Mouse (Mus musculus) olfactory bulb, adult 2 months (tissue): ENCODE results near the gene Pced1a. TPM values are rescaled to one million over a fixed set of nuclear protein-coding genes. Genes with fewer than 3 reads are reported as not detected.
"Not testable (repeated sequence)": the region's sequence is repeated elsewhere in the genome, so short reads cannot be mapped to it uniquely, and the experiment has no call there.

Source experiments
- H3K27ac ChIP-seq: fragments of 200-500 bp; 2 replicates; pipeline ENCODE4 v1.5.1; 2012; ENCODE audit warnings: low read depth, low read length; ENCODE audit not compliant: insufficient read depth
- H3K4me1 ChIP-seq: fragments of 200-500 bp; 2 replicates; pipeline ENCODE4 v1.6.1; 2012; ENCODE audit warnings: low read length; ENCODE audit not compliant: control insufficient read depth, insufficient read depth
- H3K4me3 ChIP-seq: fragments of 200-500 bp; 2 replicates; pipeline ENCODE4 v1.5.1; 2012; ENCODE audit warnings: mild to moderate bottlenecking, low read depth, low read length, moderate library complexity; ENCODE audit not compliant: insufficient read depth
- CTCF ChIP-seq: fragments of 200-500 bp; IDR thresholded peaks from 2 replicates; pipeline ENCODE4 v1.5.1; 2012; ENCODE audit warnings: low read depth, mild to moderate bottlenecking, low read length, moderate library complexity; ENCODE audit not compliant: insufficient read depth
- POLR2A ChIP-seq: fragments of 200-500 bp; IDR thresholded peaks from 2 replicates; pipeline ENCODE4 v1.6.1; 2012; ENCODE audit warnings: mild to moderate bottlenecking, low read depth, low read length, moderate library complexity; ENCODE audit not compliant: insufficient read depth
- WGBS: fragments of 180-500 bp; shearing (Covaris S2); methylation state at CpG from one replicate; pipeline ENCODE4 v1.1.7; 2018; 5-methylcytosine and 5-hydroxymethylcytosine counted together
- polyA plus RNA-seq: library from polyadenylated mRNA; stranded (reverse); fragments of >200 nt; gene quantifications from 2 replicates; pipeline ENCODE4 v1.2.4, GENCODE M21; 2012; ENCODE audit warnings: low replicate concordance; ENCODE audit not compliant: missing spikeins, insufficient read depth, insufficient read length

The Pced1a gene
- polyA plus RNA-seq, 1 experiment = not detected

- Histone ChIP-seq H3K27ac (no peak overlapping the region), H3K4me1 (no peaks in the 10 kb centered on the region), H3K4me3 (no peak overlapping the region)
- TF ChIP-seq CTCF = no peak
- TF ChIP-seq POLR2A = no peak
- 42% methylated on average over 3 of the region's 3 CpGs for WGBS
Measured at GRCm38 (mm10) chr2:130383205-130383604, 41.3 kb downstream of the Pced1a start.

GRCm38 (mm10) chr2:130374951-130375350 is 49.5 kb downstream of the Pced1a start:
- WGBS = 77% methylated on average over 4 of the region's 4 CpGs
- TF ChIP-seq POLR2A = no peak
- no peak for TF ChIP-seq CTCF
- no peak overlapping the region for H3K27ac ChIP-seq
- no peaks in the 10 kb centered on the region for H3K4me1 ChIP-seq
- no peak overlapping the region for H3K4me3 ChIP-seq

DNA sequence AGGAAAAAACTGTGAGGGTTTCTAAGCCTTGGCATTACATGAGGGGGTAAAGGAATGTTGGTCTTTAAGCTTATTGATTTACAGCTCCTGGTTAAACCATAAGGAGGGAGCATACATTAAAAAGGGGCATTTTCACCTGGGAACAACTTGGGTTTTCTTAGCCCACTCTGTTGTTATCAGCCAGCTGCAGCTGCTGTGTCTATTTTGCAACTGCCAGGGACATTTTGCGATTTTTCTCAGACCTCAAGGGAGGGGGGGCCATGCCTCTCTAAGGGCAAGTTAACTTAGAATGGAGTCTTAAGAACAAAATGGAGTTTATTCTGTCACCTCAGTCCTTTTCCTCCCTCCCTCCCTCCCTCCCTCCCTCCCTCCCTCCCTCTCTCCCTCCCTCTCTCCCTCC is 51.5 kb downstream of the Pced1a start:
- not testable (repeated sequence) for H3K4me1 ChIP-seq, H3K4me3 ChIP-seq, H3K27ac ChIP-seq
- 30% methylated on average over 1 of the region's 1 CpGs for WGBS

DNA sequence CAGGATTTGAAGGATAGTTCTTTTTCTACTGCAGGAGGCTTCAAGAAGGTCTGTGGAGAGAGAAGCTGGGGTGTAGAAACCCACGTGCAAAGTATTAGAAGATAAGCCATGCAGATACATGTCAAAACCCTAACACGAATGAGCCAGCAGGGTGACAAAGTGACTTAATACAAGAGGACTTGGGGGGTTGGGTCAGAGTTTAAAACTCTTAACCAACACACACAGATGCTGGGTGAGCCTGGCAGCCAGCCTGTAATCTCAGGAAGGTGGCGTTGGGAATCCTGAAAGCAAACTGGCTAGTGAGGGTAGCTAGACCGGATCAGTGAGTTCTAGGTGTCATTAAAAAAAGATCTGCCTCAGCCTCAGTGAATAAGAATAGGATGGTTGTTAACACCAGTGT is 57.1 kb downstream of the Pced1a start:
- TF ChIP-seq POLR2A (no peak), CTCF (no peak)
- no peak overlapping the region for H3K4me3 ChIP-seq
- no peak overlapping the region for H3K27ac ChIP-seq
- WGBS = 70% methylated on average over 4 of the region's 4 CpGs
- peaks cover 3% of the 10 kb centered on the region; the same call in 1 of the 2 replicates for H3K4me1 ChIP-seq

Other genes starting within 250 kb of the Pced1a start
- gene Snrpb, start 245.3 kb downstream of the Pced1a start, polyA plus RNA-seq = not detected in 2 replicates
- not detected in 2 replicates for gene Tmc2, start 229.5 kb downstream of the Pced1a start, polyA plus RNA-seq
- 362 TPM in 1 of 2 replicates, not detected in the other for gene Nop56, start 150.3 kb downstream of the Pced1a start, polyA plus RNA-seq
- gene Idh3b, start 140.2 kb downstream of the Pced1a start, polyA plus RNA-seq = 496 TPM in 1 of 2 replicates, not detected in the other
- gene Ebf4, start 129.5 kb downstream of the Pced1a start, polyA plus RNA-seq = not detected in 2 replicates
- gene Cpxm1, start 27.1 kb downstream of the Pced1a start, polyA plus RNA-seq = not detected in 2 replicates
- not detected in 2 replicates for gene Gm28372, start 19.5 kb downstream of the Pced1a start, polyA plus RNA-seq
- gene 1700020A23Rik, start 19.4 kb downstream of the Pced1a start, polyA plus RNA-seq = not detected in 2 replicates
- not detected in 2 replicates for gene Tmem239, start 18.2 kb downstream of the Pced1a start, polyA plus RNA-seq
- gene Vps16, start 362 bp downstream of the Pced1a start, polyA plus RNA-seq = not detected in 2 replicates
- not detected in 2 replicates for gene Ptpra, start 25.6 kb upstream of the Pced1a start, polyA plus RNA-seq
- 295 TPM in 1 of 2 replicates, not detected in the other for gene Mrps26, start 139.0 kb upstream of the Pced1a start, polyA plus RNA-seq
- not detected in 2 replicates for gene Oxt, start 151.5 kb upstream of the Pced1a start, polyA plus RNA-seq
- not detected in 2 replicates for gene Avp, start 157.9 kb upstream of the Pced1a start, polyA plus RNA-seq
- not detected in 2 replicates for gene Fastkd5, start 205.3 kb upstream of the Pced1a start, polyA plus RNA-seq
- gene Ubox5, start 205.3 kb upstream of the Pced1a start, polyA plus RNA-seq = not detected in 2 replicates
- not detected in 2 replicates for gene Lzts3, start 218.1 kb upstream of the Pced1a start, polyA plus RNA-seq
- gene Ddrgk1, start 240.0 kb upstream of the Pced1a start, polyA plus RNA-seq = not detected in 2 replicates
- gene Itpa, start 242.9 kb upstream of the Pced1a start, polyA plus RNA-seq = not detected in 2 replicates